Mouse (Mus musculus): ENCODE data around the gene Sv2a.

GRCm38 (mm10) chr3:96147950-96148349, 33.0 kb upstream of the Sv2a start:
- TF ChIP-seq CTCF (IDR thresholded peaks at IDR 0.05; ENCODE audit: insufficient read depth, low read length) (peak; percentile 26; the same call in 1 of the 2 replicates), POLR2A (IDR thresholded peaks at IDR 0.05; ENCODE audit: borderline replicate concordance, extremely low read depth, low read depth, low read length) (no peak)
